Mouse (Mus musculus) olfactory bulb, adult 2 months (tissue): Measurements from ENCODE around the gene Sec24d.

Source experiments
- CTCF ChIP-seq: fragments of 200-500 bp; IDR thresholded peaks from 2 replicates; pipeline ENCODE4 v1.5.1; 2012; ENCODE audit warnings: low read depth, mild to moderate bottlenecking, low read length, moderate library complexity; ENCODE audit not compliant: insufficient read depth
- POLR2A ChIP-seq: fragments of 200-500 bp; IDR thresholded peaks from 2 replicates; pipeline ENCODE4 v1.6.1; 2012; ENCODE audit warnings: mild to moderate bottlenecking, low read depth, low read length, moderate library complexity; ENCODE audit not compliant: insufficient read depth

GRCm38 (mm10) chr3:123336951-123337350 lies 69.7 kb downstream of the Sec24d start:
- TF ChIP-seq CTCF (no peak), POLR2A (no peak)
